Mouse (Mus musculus) liver, embryonic 16.5 days (tissue): ENCODE data around the gene Yipf6. TPM values are rescaled to one million over a fixed set of nuclear protein-coding genes. Genes with fewer than 3 reads are reported as not detected.
A peak's percentile ranks its signal among the peaks of the same experiment; 100 is the strongest.
"Not testable (repeated sequence)": the region's sequence is repeated elsewhere in the genome, so short reads cannot be mapped to it uniquely, and the experiment has no call there.

Experiments used
- ATAC-seq: fragments of 200-750 bp; cut with Nextera tagmentation; 2 replicates; pipeline ENCODE4 v1.8.0; 2017; ENCODE audit warnings: low read depth, mild to moderate bottlenecking, moderate number of reproducible peaks, moderate library complexity
- H3K27ac ChIP-seq: fragments of 300-500 bp; sonication (generic); 2 replicates; pipeline ENCODE4 v1.5.1; 2014; ENCODE audit warnings: mild to moderate bottlenecking, low read length
- H3K27me3 ChIP-seq: fragments of 300-500 bp; sonication (generic); 2 replicates; pipeline ENCODE4 v1.6.1; 2014; ENCODE audit warnings: low read depth, low read length, mixed read lengths; ENCODE audit not compliant: control insufficient read depth, insufficient read depth
- H3K36me3 ChIP-seq: fragments of 300-500 bp; sonication (generic); 2 replicates; pipeline ENCODE4 v1.6.1; 2014; ENCODE audit warnings: mild to moderate bottlenecking; ENCODE audit not compliant: control insufficient read depth, insufficient read depth
- H3K4me1 ChIP-seq: fragments of 300-500 bp; sonication (generic); 2 replicates; pipeline ENCODE4 v1.6.1; 2014; ENCODE audit warnings: low read depth, low read length, mixed read lengths; ENCODE audit not compliant: control insufficient read depth
- H3K4me2 ChIP-seq: fragments of 300-500 bp; sonication (generic); 2 replicates; pipeline ENCODE4 v1.6.1; 2014; ENCODE audit warnings: low read depth, low read length, mixed read lengths
- H3K4me3 ChIP-seq: fragments of 300-500 bp; sonication (generic); 2 replicates; pipeline ENCODE4 v1.5.1; 2014; ENCODE audit warnings: low read depth, mild to moderate bottlenecking, low read length
- H3K9ac ChIP-seq: fragments of 300-500 bp; sonication (generic); 2 replicates; pipeline ENCODE4 v1.6.1; 2014; ENCODE audit warnings: low read depth, low read length
- H3K9me3 ChIP-seq: fragments of 300-500 bp; sonication (generic); replicated peaks from 2 replicates; pipeline ENCODE4 v1.6.1; 2016; ENCODE audit warnings: low read length; ENCODE audit not compliant: control insufficient read depth
- WGBS: fragments of 180-500 bp; shearing (Covaris S2); extraction: QIAGEN DNeasy Blood & Tissue Kit; methylation state at CpG from one replicate; pipeline ENCODE4 v1.1.7; 2014; ENCODE audit not compliant: insufficient replicate concordance; 5-methylcytosine and 5-hydroxymethylcytosine counted together
- polyA plus RNA-seq: library from polyadenylated mRNA; unstranded; fragments of >200 nt; fragmentation: Nextera tagmentation; extraction: Ambion mirVana; gene quantifications from 2 replicates; pipeline ENCODE4 v1.2.1, GENCODE M21; 2015

Yipf6 gene
- polyA plus RNA-seq, 1 experiment from 2014 or later: 14.4 TPM

- 24% methylated on average over 57 of the region's 57 CpGs for WGBS
- peak overlapping the region; percentile 78 for H3K4me3 ChIP-seq
- no peaks in the 10 kb centered on the region for H3K36me3 ChIP-seq
- peak overlapping the region; percentile 92 for H3K27ac ChIP-seq
- no peaks in the 10 kb centered on the region for H3K27me3 ChIP-seq
- no peaks in the 10 kb centered on the region for H3K9me3 ChIP-seq
- H3K9ac ChIP-seq: peak overlapping the region; percentile 82
- H3K4me1 ChIP-seq: peaks cover 3% of the 10 kb centered on the region
- peak overlapping the region; percentile 79 for H3K4me2 ChIP-seq
- peak; percentile 80 for ATAC-seq
Measured at GRCm38 (mm10) chrX:98937555-98938294, 1.6 kb downstream of the Yipf6 start.

- Histone ChIP-seq H3K4me1 (no peaks in the 10 kb centered on the region), H3K27ac (no peak overlapping the region), H3K9ac (no peak overlapping the region), H3K4me2 (no peak overlapping the region), H3K27me3 (no peaks in the 10 kb centered on the region), H3K9me3 (no peaks in the 10 kb centered on the region), H3K36me3 (no peaks in the 10 kb centered on the region), H3K4me3 (no peak overlapping the region)
- WGBS: 18% methylated on average over 4 of the region's 6 CpGs
- ATAC-seq: no peak
Measured at GRCm38 (mm10) chrX:98953941-98954340, 17.8 kb downstream of the Yipf6 start.

- Histone ChIP-seq H3K9ac (no peak overlapping the region), H3K4me3 (no peak overlapping the region), H3K9me3 (no peaks in the 10 kb centered on the region), H3K36me3 (no peaks in the 10 kb centered on the region), H3K4me2 (no peak overlapping the region), H3K27me3 (no peaks in the 10 kb centered on the region), H3K27ac (0 out of 2 replicates have a peak overlapping the region, but pooled peaks have one; percentile 19), H3K4me1 (no peaks in the 10 kb centered on the region)
- WGBS: 52% methylated on average over 9 of the region's 9 CpGs
- peak; percentile 41; the same call in 1 of the 2 replicates for ATAC-seq
Measured at GRCm38 (mm10) chrX:98958287-98958686, 22.2 kb downstream of the Yipf6 start.

GRCm38 (mm10) chrX:98959050-98959449, 22.9 kb downstream of the Yipf6 start:
- H3K27me3 ChIP-seq: no peaks in the 10 kb centered on the region
- peak; percentile 47; the same call in 1 of the 2 replicates for ATAC-seq
- no peaks in the 10 kb centered on the region for H3K4me1 ChIP-seq
- H3K9me3 ChIP-seq: no peaks in the 10 kb centered on the region
- no peak overlapping the region for H3K9ac ChIP-seq
- H3K36me3 ChIP-seq: no peaks in the 10 kb centered on the region
- no peak overlapping the region for H3K4me3 ChIP-seq
- WGBS: 31% methylated on average over 4 of the region's 4 CpGs
- no peak overlapping the region for H3K27ac ChIP-seq
- H3K4me2 ChIP-seq: no peak overlapping the region

GRCm38 (mm10) chrX:98963742-98964141, 27.6 kb downstream of the Yipf6 start:
- Histone ChIP-seq H3K9ac (no peak overlapping the region), H3K4me2 (no peak overlapping the region), H3K27me3 (no peaks in the 10 kb centered on the region), H3K9me3 (no peaks in the 10 kb centered on the region), H3K4me3 (no peak overlapping the region), H3K4me1 (no peaks in the 10 kb centered on the region), H3K27ac (no peak overlapping the region), H3K36me3 (no peaks in the 10 kb centered on the region)
- no peak for ATAC-seq

- ATAC-seq: no peak
Measured at GRCm38 (mm10) chrX:98964513-98964912, 28.4 kb downstream of the Yipf6 start.

GRCm38 (mm10) chrX:98986611-98987010, 50.5 kb downstream of the Yipf6 start:
- H3K9me3 ChIP-seq, H3K9ac ChIP-seq, H3K4me2 ChIP-seq, H3K4me1 ChIP-seq, ATAC-seq, H3K27me3 ChIP-seq, H3K4me3 ChIP-seq, H3K27ac ChIP-seq, H3K36me3 ChIP-seq: not testable (repeated sequence)
- WGBS: 38% methylated on average over 5 of the region's 5 CpGs

More at GRCm38 (mm10) chrX:98964513-98964912, 28.4 kb downstream of the Yipf6 start:
- Histone ChIP-seq H3K4me2 (no peak overlapping the region), H3K27ac (no peak overlapping the region), H3K9me3 (no peaks in the 10 kb centered on the region), H3K4me3 (no peak overlapping the region), H3K27me3 (no peaks in the 10 kb centered on the region), H3K9ac (no peak overlapping the region), H3K4me1 (no peaks in the 10 kb centered on the region), H3K36me3 (no peaks in the 10 kb centered on the region)

GRCm38 (mm10) chrX:98989574-98989973, 53.5 kb downstream of the Yipf6 start:
- Histone ChIP-seq H3K9ac (no peak overlapping the region), H3K27me3 (no peaks in the 10 kb centered on the region), H3K4me3 (no peak overlapping the region), H3K9me3 (no peaks in the 10 kb centered on the region), H3K27ac (no peak overlapping the region), H3K4me1 (no peaks in the 10 kb centered on the region), H3K4me2 (no peak overlapping the region), H3K36me3 (no peaks in the 10 kb centered on the region)
- 23% methylated on average over 6 of the region's 6 CpGs for whole genome bisulfite sequencing
- ATAC-seq: no peak
